Mouse (Mus musculus) activated CD4-positive, CD25-positive, alpha-beta regulatory T cell, adult 9 weeks (primary cell): ENCODE measurements around the gene Srsf9. TPM values are rescaled to one million over a fixed set of nuclear protein-coding genes. Genes with fewer than 3 reads are reported as not detected.

Experiments
- polyA plus RNA-seq: library from polyadenylated mRNA; unstranded; fragments of 100-300 nt; shearing (Covaris generic); gene quantifications from one replicate; pipeline ENCODE4 v1.2.1, GENCODE M21; 2017

The Srsf9 gene
- 13.3 TPM for polyA plus RNA-seq

DNA sequence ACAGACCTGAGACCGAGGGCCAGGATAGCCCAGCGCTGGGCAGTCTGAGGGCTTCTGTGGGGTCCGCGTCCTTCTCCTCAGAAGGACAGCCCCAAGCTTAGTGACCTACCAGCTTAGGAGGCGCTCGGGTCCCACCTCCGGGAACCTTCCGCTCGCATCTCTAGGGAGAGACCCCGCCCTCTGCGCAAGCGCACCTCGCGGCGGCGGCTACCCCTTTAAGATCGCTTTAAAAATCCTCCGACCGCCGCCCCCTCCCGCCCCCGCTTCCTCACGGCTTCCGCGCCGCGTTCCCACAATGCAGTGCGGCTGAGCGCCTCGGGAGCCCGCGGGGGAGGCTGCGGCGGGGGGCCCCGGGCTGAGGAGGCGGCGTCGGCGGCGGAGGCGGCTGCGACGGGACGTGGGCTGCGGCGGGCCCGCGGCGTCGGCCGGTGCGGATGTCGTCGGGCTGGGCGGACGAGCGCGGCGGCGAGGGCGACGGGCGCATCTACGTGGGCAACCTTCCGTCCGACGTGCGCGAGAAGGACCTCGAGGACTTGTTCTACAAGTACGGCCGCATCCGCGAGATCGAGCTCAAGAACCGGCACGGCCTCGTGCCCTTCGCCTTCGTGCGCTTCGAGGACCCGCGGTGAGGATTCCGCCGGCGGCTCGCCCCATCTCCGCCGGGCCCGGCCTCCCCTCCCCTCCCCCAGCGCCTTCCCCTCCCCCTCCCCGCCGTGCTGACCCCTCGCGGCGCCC is at the start of gene Srsf9:
TSS of gene Srsf9 (plus strand) at position 303 of the 735 bp plus-strand sequence.

GRCm38 (mm10) chr5:115279226-115280049 is 47.5 kb upstream of the Srsf9 start, which contains the start of gene Coq5:
Coq5 (plus strand) TSS chr5:115279666.

GRCm38 (mm10) chr5:115300792-115301614 is 26.0 kb upstream of the Srsf9 start, which contains the start of gene Dynll1:
Dynll1 (minus strand) TSS chr5:115300999.

DNA sequence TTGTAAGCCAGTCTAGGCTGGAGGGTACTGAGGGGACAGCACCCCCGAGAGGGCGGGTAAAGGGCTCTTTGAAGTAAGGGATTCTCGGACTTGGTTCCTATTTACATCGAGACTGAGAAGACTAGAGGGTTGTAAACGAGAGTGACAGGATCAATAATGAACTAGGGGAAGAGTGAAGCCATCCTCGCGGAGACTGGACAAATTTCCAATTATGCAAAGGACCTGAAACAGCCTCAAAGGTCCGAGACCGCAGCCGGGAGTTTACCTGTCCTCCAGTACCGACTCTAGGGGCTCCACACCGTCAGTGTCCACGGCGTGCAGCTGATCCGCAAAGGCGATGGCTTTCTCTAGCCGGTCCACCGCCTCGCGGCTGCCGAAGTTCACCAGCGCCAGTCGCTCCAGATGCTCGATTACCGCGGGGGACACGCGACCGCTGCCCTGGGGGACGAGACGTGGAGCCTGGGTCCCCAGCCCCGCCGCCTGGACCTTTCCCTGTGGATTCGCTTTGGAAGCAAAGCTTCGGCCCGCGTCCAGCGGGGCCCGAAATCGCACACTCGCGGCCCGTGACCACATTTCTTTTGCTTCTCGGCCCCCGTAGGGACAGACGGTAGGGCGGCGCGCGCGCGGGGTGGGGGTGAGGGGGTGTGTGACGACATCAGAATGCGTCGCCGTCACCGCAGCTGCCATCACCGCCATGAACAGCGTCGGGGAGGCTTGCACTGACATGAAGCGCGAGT is 13.8 kb downstream of the Srsf9 start, which contains the start of the genes Gatc and Triap1:
TSS of gene Gatc (minus strand) at position 602 of the 737 bp plus-strand sequence.
TSS of gene Triap1 (plus strand) at position 649 of the 737 bp plus-strand sequence.

DNA sequence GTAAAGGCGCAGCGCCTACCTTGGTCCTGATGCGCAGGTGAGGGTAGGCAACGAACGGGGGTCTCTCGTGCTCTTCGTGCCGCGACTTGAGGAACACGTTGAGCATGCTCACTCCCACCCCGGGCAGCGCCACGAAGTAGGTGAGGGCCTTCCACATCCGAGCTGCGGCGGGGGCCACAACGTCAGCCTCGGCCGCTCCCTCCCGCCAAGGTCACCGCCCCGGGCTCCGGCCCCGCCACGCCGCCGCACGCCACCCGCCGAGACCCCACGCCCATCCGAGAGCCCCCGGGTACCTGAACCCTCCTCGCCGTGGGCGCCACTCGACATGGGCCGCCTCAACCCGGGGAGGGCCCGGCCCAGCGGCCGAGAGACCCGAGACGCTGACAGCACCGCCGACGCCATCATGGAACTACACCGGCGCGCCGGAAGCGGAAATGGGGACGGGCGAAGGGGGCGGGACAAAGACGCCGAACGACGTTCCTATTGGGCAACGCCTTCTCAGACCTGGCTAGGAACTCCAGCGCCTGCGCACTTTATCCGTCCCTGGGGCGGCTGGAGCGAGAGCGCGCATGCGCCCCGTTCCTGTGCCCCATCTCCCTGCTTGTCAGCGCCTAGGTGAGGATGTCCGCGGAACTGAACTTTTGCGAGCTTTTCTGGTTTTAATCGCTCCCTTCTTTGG is 21.7 kb downstream of the Srsf9 start, which contains the start of gene Cox6a1:
TSS of gene Cox6a1 (minus strand) at position 436 of the 679 bp plus-strand sequence.

Other genes starting within 250 kb of the Srsf9 start
- gene Gm10401, start 228.9 kb upstream of the Srsf9 start, polyA plus RNA-seq = 1.5 TPM
- gene Acads, start 207.8 kb upstream of the Srsf9 start, polyA plus RNA-seq = 40.4 TPM
- 43.7 TPM for gene Unc119b, start 192.2 kb upstream of the Srsf9 start, polyA plus RNA-seq
- gene Mlec, start 169.0 kb upstream of the Srsf9 start, polyA plus RNA-seq = 66.1 TPM
- not detected for gene Cabp1, start 132.8 kb upstream of the Srsf9 start, polyA plus RNA-seq
- gene Pop5, start 91.3 kb upstream of the Srsf9 start, polyA plus RNA-seq = 114 TPM
- 24.5 TPM for gene Rnf10, start 54.3 kb upstream of the Srsf9 start, polyA plus RNA-seq
- 43.9 TPM for gene Coq5, start 47.5 kb upstream of the Srsf9 start, polyA plus RNA-seq
- gene Dynll1, start 26.2 kb upstream of the Srsf9 start, polyA plus RNA-seq = 707 TPM
- gene Gatc, start 14.0 kb downstream of the Srsf9 start, polyA plus RNA-seq = 19.3 TPM
- 58.1 TPM for gene Triap1, start 14.0 kb downstream of the Srsf9 start, polyA plus RNA-seq
- gene Cox6a1, start 21.8 kb downstream of the Srsf9 start, polyA plus RNA-seq = 558 TPM
- gene Msi1, start 102.4 kb downstream of the Srsf9 start, polyA plus RNA-seq = not detected
- not detected for gene Pla2g1b, start 139.1 kb downstream of the Srsf9 start, polyA plus RNA-seq
- 21.8 TPM for gene Sirt4, start 157.5 kb downstream of the Srsf9 start, polyA plus RNA-seq
- gene Pxn, start 179.5 kb downstream of the Srsf9 start, polyA plus RNA-seq = 61.9 TPM
- gene Rplp0, start 232.3 kb downstream of the Srsf9 start, polyA plus RNA-seq = 2,224 TPM
- gene Gcn1l1, start 238.1 kb downstream of the Srsf9 start, polyA plus RNA-seq = 56.7 TPM